Mouse (Mus musculus): Measurements from ENCODE around the gene Trim61.

GRCm38 (mm10) chr8:64983150-64983897, 35.0 kb downstream of the Trim61 start:
- TF ChIP-seq MAFK (IDR thresholded peaks at IDR 0.05; ENCODE audit: insufficient read depth, low read depth, low read length) (no peak), HCFC1 (IDR thresholded peaks at IDR 0.05; ENCODE audit: borderline replicate concordance, insufficient read depth, low read length) (no peak), ZC3H11A (IDR thresholded peaks at IDR 0.05; ENCODE audit: borderline replicate concordance, low read depth, low read length) (no peak), ZNF384 (IDR thresholded peaks at IDR 0.05; ENCODE audit: low read depth, low read length) (no peak), CHD2 (IDR thresholded peaks at IDR 0.05; ENCODE audit: low read depth, low read length) (no peak)

Data from ES-E14 (cell line).